Mouse (Mus musculus) lung, postnatal 0 days (tissue): Measurements from ENCODE around the gene Hspb7. TPM values are rescaled to one million over a fixed set of nuclear protein-coding genes. Genes with fewer than 3 reads are reported as not detected.

Experiments
- ATAC-seq: fragments of 200-750 bp; cut with Nextera tagmentation; 2 replicates; pipeline ENCODE4 v1.8.0; 2017; ENCODE audit warnings: moderate library complexity
- DNase-seq: peaks from one replicate; pipeline ENCODE4 v3.0.0-alpha.2; 2016; ENCODE audit warnings: low spot score
- H3K27ac ChIP-seq: fragments of 300-500 bp; sonication (generic); 2 replicates; pipeline ENCODE4 v1.5.1; 2014; ENCODE audit warnings: antibody characterized with exemption, mild to moderate bottlenecking, low read length, mixed read lengths
- H3K27me3 ChIP-seq: fragments of 300-500 bp; sonication (generic); replicated peaks from 2 replicates; pipeline ENCODE4 v1.6.1; 2014; ENCODE audit warnings: low read length, mixed read lengths; ENCODE audit not compliant: insufficient read depth
- H3K36me3 ChIP-seq: fragments of 300-500 bp; sonication (generic); 2 replicates; pipeline ENCODE4 v1.6.1; 2014; ENCODE audit warnings: low read length, mixed read lengths; ENCODE audit not compliant: insufficient read depth
- H3K4me1 ChIP-seq: fragments of 300-500 bp; sonication (generic); 2 replicates; pipeline ENCODE4 v1.6.1; 2014; ENCODE audit warnings: antibody characterized with exemption, low read depth, low read length, mixed read lengths; ENCODE audit not compliant: insufficient read depth
- H3K4me2 ChIP-seq: fragments of 300-500 bp; sonication (generic); replicated peaks from 2 replicates; pipeline ENCODE4 v1.6.1; 2014; ENCODE audit warnings: low read depth, mild to moderate bottlenecking, low read length, moderate library complexity, mixed read lengths
- H3K4me3 ChIP-seq: fragments of 300-500 bp; sonication (generic); 2 replicates; pipeline ENCODE4 v1.5.1; 2014; ENCODE audit warnings: low read depth, low read length
- H3K9ac ChIP-seq: fragments of 300-500 bp; sonication (generic); replicated peaks from 2 replicates; pipeline ENCODE4 v1.6.1; 2014; ENCODE audit warnings: low read depth, mild to moderate bottlenecking
- H3K9me3 ChIP-seq: fragments of 300-500 bp; sonication (generic); 2 replicates; pipeline ENCODE4 v1.6.1; 2016; ENCODE audit warnings: low read length, mixed read lengths
- CTCF ChIP-seq: IDR thresholded peaks from 2 replicates; pipeline ENCODE4 v1.5.1; 2016; ENCODE audit warnings: antibody characterized with exemption, mild to moderate bottlenecking
- EP300 ChIP-seq: IDR thresholded peaks from 2 replicates; pipeline ENCODE4 v1.6.1; 2016; ENCODE audit warnings: antibody characterized with exemption, mild to moderate bottlenecking, control low read depth
- WGBS: fragments of 180-500 bp; shearing (Covaris S2); extraction: QIAGEN DNeasy Blood & Tissue Kit; methylation state at CpG from one replicate; pipeline ENCODE4 v1.1.7; 2014; 5-methylcytosine and 5-hydroxymethylcytosine counted together
- polyA plus RNA-seq: library from polyadenylated mRNA; unstranded; fragments of >200 nt; fragmentation: Nextera tagmentation; extraction: Ambion mirVana; gene quantifications from 2 replicates; pipeline ENCODE4 v1.2.1, GENCODE M21; 2015

The Hspb7 gene
- polyA plus RNA-seq, 1 experiment from 2014 or later: 2.3 TPM

- WGBS: 15% methylated on average over 5 of the region's 5 CpGs
- peak; percentile 82 for DNase-seq
- peak; percentile 69 for ATAC-seq
- Histone ChIP-seq H3K9me3 (no peaks in the 10 kb centered on the region), H3K4me1 (peaks cover 6% of the 10 kb centered on the region), H3K27me3 (peaks cover 6% of the 10 kb centered on the region; the same call in 1 of the 2 replicates), H3K27ac (no peak overlapping the region), H3K9ac (no peak overlapping the region), H3K4me3 (no peak overlapping the region), H3K36me3 (no peaks in the 10 kb centered on the region), H3K4me2 (no peak overlapping the region)
- TF ChIP-seq CTCF (peak; percentile 85), EP300 (no peak)
Measured at GRCm38 (mm10) chr4:141387093-141387784, 33.3 kb upstream of the Hspb7 start.

GRCm38 (mm10) chr4:141387933-141388332 lies 32.6 kb upstream of the Hspb7 start:
- no peaks in the 10 kb centered on the region for H3K36me3 ChIP-seq
- no peak for ATAC-seq

GRCm38 (mm10) chr4:141389366-141390150 lies 31.0 kb upstream of the Hspb7 start:
- Histone ChIP-seq H3K36me3 (no peaks in the 10 kb centered on the region), H3K27me3 (no peaks in the 10 kb centered on the region), H3K4me1 (no peaks in the 10 kb centered on the region), H3K27ac (no peak overlapping the region), H3K9ac (no peak overlapping the region), H3K4me3 (no peak overlapping the region), H3K9me3 (no peaks in the 10 kb centered on the region), H3K4me2 (no peak overlapping the region)
- no peak for TF ChIP-seq CTCF
- no peak for TF ChIP-seq EP300
- ATAC-seq (no peak), DNase-seq (no peak)
- 77% methylated on average over 18 of the region's 18 CpGs for WGBS

More at GRCm38 (mm10) chr4:141387933-141388332, 32.6 kb upstream of the Hspb7 start:
- no peak overlapping the region for H3K9ac ChIP-seq
- TF ChIP-seq EP300: no peak
- no peak for TF ChIP-seq CTCF
- no peaks in the 10 kb centered on the region for H3K9me3 ChIP-seq
- no peaks in the 10 kb centered on the region for H3K4me1 ChIP-seq
- H3K27ac ChIP-seq: no peak overlapping the region
- no peaks in the 10 kb centered on the region for H3K27me3 ChIP-seq
- WGBS: 61% methylated on average over 5 of the region's 5 CpGs
- H3K4me2 ChIP-seq: no peak overlapping the region
- H3K4me3 ChIP-seq: no peak overlapping the region
- DNase-seq: no peak

GRCm38 (mm10) chr4:141391293-141391692 lies 29.3 kb upstream of the Hspb7 start:
- 77% methylated on average over 12 of the region's 12 CpGs for WGBS
- Histone ChIP-seq H3K36me3 (no peaks in the 10 kb centered on the region), H3K4me2 (no peak overlapping the region), H3K27me3 (no peaks in the 10 kb centered on the region), H3K27ac (no peak overlapping the region), H3K4me3 (no peak overlapping the region), H3K4me1 (no peaks in the 10 kb centered on the region), H3K9ac (no peak overlapping the region), H3K9me3 (no peaks in the 10 kb centered on the region)
- ATAC-seq: no peak
- TF ChIP-seq EP300: no peak
- TF ChIP-seq CTCF: no peak
- DNase-seq: no peak

- H3K27me3 ChIP-seq: no peaks in the 10 kb centered on the region
- H3K27ac ChIP-seq: no peak overlapping the region
- 16% methylated on average over 16 of the region's 16 CpGs for WGBS
- H3K4me1 ChIP-seq: no peaks in the 10 kb centered on the region
- no peaks in the 10 kb centered on the region for H3K9me3 ChIP-seq
- DNase-seq (peak; percentile 35), ATAC-seq (peak; percentile 66)
- H3K9ac ChIP-seq: no peak overlapping the region
- no peak overlapping the region; the same call in 1 of the 2 replicates for H3K4me2 ChIP-seq
- TF ChIP-seq CTCF: no peak
- no peak for TF ChIP-seq EP300
- H3K4me3 ChIP-seq: no peak overlapping the region
- H3K36me3 ChIP-seq: no peaks in the 10 kb centered on the region
Measured at GRCm38 (mm10) chr4:141394751-141395150, 25.8 kb upstream of the Hspb7 start.

- Histone ChIP-seq H3K9me3 (no peaks in the 10 kb centered on the region), H3K4me1 (no peaks in the 10 kb centered on the region), H3K36me3 (no peaks in the 10 kb centered on the region), H3K4me2 (no peak overlapping the region), H3K9ac (no peak overlapping the region), H3K4me3 (no peak overlapping the region), H3K27ac (no peak overlapping the region), H3K27me3 (no peaks in the 10 kb centered on the region)
- no peak for DNase-seq
- TF ChIP-seq EP300 (no peak), CTCF (no peak)
- no peak for ATAC-seq
- 69% methylated on average over 12 of the region's 12 CpGs for WGBS
Measured at GRCm38 (mm10) chr4:141397861-141398260, 22.7 kb upstream of the Hspb7 start.
